Mouse (Mus musculus) mouse trophoblast stem cell (cell line): ENCODE measurements around the gene Olfr1082.
"Not testable (repeated sequence)": the region's sequence is repeated elsewhere in the genome, so short reads cannot be mapped to it uniquely, and the experiment has no call there.

Experiments used
- in situ Hi-C, 2 experiments: fragments of 300-500 bp; cut with MseI, MboI; formaldehyde crosslinking; loops; 2 replicates in 1 of 2; 3 replicates in 1 of 2; pipeline ENCODE4 v1.15.1; 2025

Gene Olfr1082

DNA sequence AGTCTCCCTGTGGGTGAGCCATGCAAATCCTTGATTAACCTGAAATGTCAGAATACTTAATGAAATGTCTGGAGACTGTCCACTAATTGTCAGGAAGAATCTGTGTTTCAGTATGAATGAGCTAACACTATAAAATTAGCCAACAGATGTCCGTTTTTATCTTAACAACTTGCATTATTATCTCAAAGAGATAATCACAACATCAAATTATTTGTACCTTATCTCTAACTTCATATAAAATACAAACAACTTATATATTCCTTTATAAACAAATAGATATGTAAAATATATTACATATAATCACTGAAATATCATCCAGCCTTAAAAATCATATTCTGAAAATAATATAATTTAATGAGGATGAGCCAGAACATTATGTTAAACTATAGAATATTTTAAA lies at the start of gene Olfr1082:
Gene Olfr1082, minus strand, starts transcription at position 101 of the 400 bp plus-strand sequence.
- in situ Hi-C loops: not testable (repeated sequence)

DNA sequence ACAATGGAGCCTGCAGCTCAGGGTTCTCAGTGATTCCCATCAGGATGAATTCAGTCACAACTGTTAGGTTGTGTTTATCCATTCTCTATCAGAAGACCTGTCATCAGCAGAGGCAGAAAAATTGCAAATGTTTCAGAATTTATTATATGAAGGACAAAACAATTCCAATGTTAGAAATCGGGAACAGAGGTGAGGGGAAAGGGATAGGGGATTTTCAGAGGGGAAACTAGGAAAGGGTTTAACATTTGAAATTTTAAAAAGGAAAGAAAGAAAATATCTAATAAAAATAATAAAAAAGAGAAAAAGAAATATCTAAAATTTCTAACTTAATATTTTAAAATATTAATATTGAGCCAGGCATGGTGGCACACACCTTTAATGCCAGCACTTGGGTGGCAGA lies 40.9 kb upstream of the Olfr1082 start, which contains the start of gene Olfr1084:
Gene Olfr1084, minus strand, starts transcription at position 101 of the 400 bp plus-strand sequence.
- in situ Hi-C loops: not testable (repeated sequence)

- in situ Hi-C loops: not testable (repeated sequence)
Measured at GRCm38 (mm10) chr2:86558135-86558534, 40.6 kb downstream of the Olfr1082 start, which contains the start of gene Olfr1080. Gene Olfr1080, minus strand, starts transcription at chr2:86558235.
